In genomic region chr17:24708646-24709045, GRCm38 (mm10) we compare ENCODE assay signal across 9 mouse cellular contexts. TPM values are rescaled to one million over a fixed set of nuclear protein-coding genes. Genes with fewer than 3 reads are reported as not detected.
DNase-seq lines count a peak whose midpoint lies in the region; ATAC-seq and TF ChIP-seq lines count a peak whose summit lies in the region.
"Had no signal": no experiment of that assay in that cellular context is flagged by ENCODE, and none has a peak within 500 bp of the region (broad histone marks: within the 10 kb centered on the region; RNA-seq: fewer than 3 reads in every experiment).

No protein-coding gene starts in this region.

- DNase-seq in forebrain, embryonic 14.5 days (ENCODE audit: low spot score), result peak; percentile 57
- no peak for DNase-seq in forebrain, embryonic 10.5 days (ENCODE audit: extremely low spot score, low spot score)
- DNase-seq in lung, postnatal 0 days (ENCODE audit: low spot score), result peak; percentile 82
- no peak for DNase-seq in lung, adult 18-20 months
- DNase-seq in layer of hippocampus, adult 8-10 months (ENCODE audit: low spot score in 2 of 2), result no peak
- no peak for DNase-seq in thymus, adult 18-20 months

- no peak overlapping the region for H3K4me3 ChIP-seq in forebrain, embryonic 14.5 days (ENCODE audit: low read depth, low read length)
- H3K4me3 ChIP-seq in forebrain, embryonic 10.5 days, result no peak overlapping the region
- no peak overlapping the region for H3K4me3 ChIP-seq in lung, postnatal 0 days (ENCODE audit: low read depth, low read length)
- H3K4me3 ChIP-seq in neural tube, embryonic 15.5 days (replicated peaks), result 0 out of 2 replicates have a peak overlapping the region, but pooled peaks have one; percentile 77

- TF ChIP-seq EP300 in lung, postnatal 0 days (IDR thresholded peaks at IDR 0.05), result no peak

- no peak overlapping the region for H3K9ac ChIP-seq in forebrain, embryonic 14.5 days (ENCODE audit: low read length)
- H3K9ac ChIP-seq in lung, postnatal 0 days (replicated peaks; ENCODE audit: low read depth), result no peak overlapping the region
- no peak overlapping the region for H3K9ac ChIP-seq in neural tube, embryonic 15.5 days (replicated peaks)

- peak; percentile 68 for TF ChIP-seq CTCF in lung, postnatal 0 days (IDR thresholded peaks at IDR 0.05)

- no peak overlapping the region for H3K4me2 ChIP-seq in forebrain, embryonic 14.5 days (ENCODE audit: low read length)
- no peak overlapping the region; the same call in 1 of the 2 replicates for H3K4me2 ChIP-seq in lung, postnatal 0 days (replicated peaks; ENCODE audit: low read depth, low read length)
- H3K4me2 ChIP-seq in neural tube, embryonic 15.5 days, result no peak overlapping the region

- H3K27me3 ChIP-seq in forebrain, embryonic 14.5 days (replicated peaks; ENCODE audit: control insufficient read depth, insufficient read depth, low read length), result no peaks in the 10 kb centered on the region
- H3K27me3 ChIP-seq in forebrain, embryonic 10.5 days (ENCODE audit: poor library complexity, severe bottlenecking), result no peaks in the 10 kb centered on the region
- no peaks in the 10 kb centered on the region for H3K27me3 ChIP-seq in lung, postnatal 0 days (replicated peaks; ENCODE audit: insufficient read depth, low read length)
- H3K27me3 ChIP-seq in neural tube, embryonic 15.5 days (replicated peaks), result no peaks in the 10 kb centered on the region

- peaks cover 14% of the 10 kb centered on the region for H3K36me3 ChIP-seq in forebrain, embryonic 14.5 days (ENCODE audit: control insufficient read depth, insufficient read depth, low read length)
- peaks cover 23% of the 10 kb centered on the region for H3K36me3 ChIP-seq in forebrain, embryonic 10.5 days (replicated peaks)
- no peaks in the 10 kb centered on the region for H3K36me3 ChIP-seq in lung, postnatal 0 days (ENCODE audit: insufficient read depth, low read length)
- peaks cover 20% of the 10 kb centered on the region for H3K36me3 ChIP-seq in neural tube, embryonic 15.5 days

- 35% methylated on average over 2 of the region's 2 CpGs for WGBS in forebrain, embryonic 14.5 days
- 36% methylated on average over 2 of the region's 2 CpGs for whole genome bisulfite sequencing in forebrain, embryonic 10.5 days
- 26% methylated on average over 2 of the region's 2 CpGs for WGBS in lung, postnatal 0 days
- 30% methylated on average over 2 of the region's 2 CpGs for WGBS in neural tube, embryonic 15.5 days

- no peaks in the 10 kb centered on the region for H3K9me3 ChIP-seq in forebrain, embryonic 14.5 days (replicated peaks; ENCODE audit: control insufficient read depth, low read length)
- no peaks in the 10 kb centered on the region for H3K9me3 ChIP-seq in forebrain, embryonic 10.5 days
- H3K9me3 ChIP-seq in lung, postnatal 0 days (ENCODE audit: low read length), result no peaks in the 10 kb centered on the region
- H3K9me3 ChIP-seq in neural tube, embryonic 15.5 days (replicated peaks), result no peaks in the 10 kb centered on the region

- ATAC-seq in forebrain, embryonic 14.5 days, result no peak
- 0 out of 2 replicates have a peak, but pooled peaks have one; percentile 16 for ATAC-seq in lung, postnatal 0 days
- ATAC-seq in hematopoietic stem cell, adult 5-6 weeks (replicated peaks in 1 of 2; ENCODE audit: insufficient read depth in 1 of 2, low FRiP score in 2 of 2, low TSS enrichment in 1 of 2, low read depth in 1 of 2, poor library complexity in 2 of 2, severe bottlenecking in 2 of 2), result peak; percentile 19 to 50; a peak in 1 of 4 replicates
- ATAC-seq in neural tube, embryonic 15.5 days (ENCODE audit: low FRiP score), result no peak

- no peak overlapping the region for H3K27ac ChIP-seq in forebrain, embryonic 14.5 days (ENCODE audit: low read depth, low read length)
- no peak overlapping the region for H3K27ac ChIP-seq in forebrain, embryonic 10.5 days
- H3K27ac ChIP-seq in lung, postnatal 0 days (ENCODE audit: low read length), result no peak overlapping the region
- H3K27ac ChIP-seq in neural tube, embryonic 15.5 days (replicated peaks), result no peak overlapping the region

- peaks cover 2% of the 10 kb centered on the region for H3K4me1 ChIP-seq in forebrain, embryonic 14.5 days (ENCODE audit: control insufficient read depth, insufficient read depth, low read length)
- peaks cover 19% of the 10 kb centered on the region for H3K4me1 ChIP-seq in forebrain, embryonic 10.5 days
- H3K4me1 ChIP-seq in lung, postnatal 0 days (ENCODE audit: insufficient read depth, low read depth, low read length), result 0 out of 2 replicates have a peak, but pooled peaks cover 3% of the 10 kb centered on the region
- H3K4me1 ChIP-seq in neural tube, embryonic 15.5 days, result peaks cover 21% of the 10 kb centered on the region

RNA-seq across cellular contexts. Expression of gene Tbl3, which starts 1.2 kb away (rescaled TPM):
- polyA plus RNA-seq in forebrain, embryonic 14.5 days (2014; fragmentation: Nextera tagmentation; extraction: Ambion mirVana), result 85.3 and 86.1 TPM in 2 replicates
- polyA plus RNA-seq in forebrain, embryonic 10.5 days (2016; fragmentation: Nextera tagmentation; extraction: Ambion mirVana), result 162 and 167 TPM in 2 replicates
- polyA plus RNA-seq in lung, postnatal 0 days (2015; fragmentation: Nextera tagmentation; extraction: Ambion mirVana), result 26.8 and 33.4 TPM in 2 replicates
- total RNA-seq in hematopoietic stem cell, adult 5-6 weeks (2017), result 24.0 and 29.7 TPM in 2 replicates
- 55.6 and 66.5 TPM in 2 replicates for polyA plus RNA-seq in neural tube, embryonic 15.5 days (2015; fragmentation: Nextera tagmentation; extraction: Ambion mirVana)
- total RNA-seq in layer of hippocampus, adult 8-10 months (2022), result 10 to 100 TPM; 24.2 to 32.3 (median 27.8) TPM

RNA-seq across cellular contexts. Expression of gene Rnf151, which starts 9.2 kb away (rescaled TPM):
- polyA plus RNA-seq in forebrain, embryonic 14.5 days (2014; fragmentation: Nextera tagmentation; extraction: Ambion mirVana), result not detected in 2 replicates
- polyA plus RNA-seq in forebrain, embryonic 10.5 days (2016; fragmentation: Nextera tagmentation; extraction: Ambion mirVana), result 0.43 and 0.69 TPM in 2 replicates
- not detected in 2 replicates for polyA plus RNA-seq in lung, postnatal 0 days (2015; fragmentation: Nextera tagmentation; extraction: Ambion mirVana)
- total RNA-seq in hematopoietic stem cell, adult 5-6 weeks (2017), result not detected in 2 replicates
- 0.15 TPM in 1 of 2 replicates, not detected in the other for polyA plus RNA-seq in neural tube, embryonic 15.5 days (2015; fragmentation: Nextera tagmentation; extraction: Ambion mirVana)
- total RNA-seq in layer of hippocampus, adult 8-10 months (2022), result under 1 TPM in 2 of 4 experiments, not detected in 2; 0.36 to 0.47 TPM
- total RNA-seq: layer of hippocampus, postnatal 14 days had no signal

RNA-seq across cellular contexts. Expression of gene Rps2, which starts 9.3 kb away (rescaled TPM):
- polyA plus RNA-seq in forebrain, embryonic 14.5 days (2014; fragmentation: Nextera tagmentation; extraction: Ambion mirVana), result 888 and 1,063 TPM in 2 replicates
- 1,888 and 1,960 TPM in 2 replicates for polyA plus RNA-seq in forebrain, embryonic 10.5 days (2016; fragmentation: Nextera tagmentation; extraction: Ambion mirVana)
- 755 and 834 TPM in 2 replicates for polyA plus RNA-seq in lung, postnatal 0 days (2015; fragmentation: Nextera tagmentation; extraction: Ambion mirVana)
- total RNA-seq in hematopoietic stem cell, adult 5-6 weeks (2017), result 1,140 and 1,689 TPM in 2 replicates
- polyA plus RNA-seq in neural tube, embryonic 15.5 days (2015; fragmentation: Nextera tagmentation; extraction: Ambion mirVana), result 729 and 914 TPM in 2 replicates
- 100 to 1,000 TPM; 282 to 365 (median 323) TPM for total RNA-seq in layer of hippocampus, adult 8-10 months (2022)

RNA-seq across cellular contexts. Expression of gene Noxo1, which starts 12.6 kb away (rescaled TPM):
- 2.2 and 2.4 TPM in 2 replicates for polyA plus RNA-seq in forebrain, embryonic 14.5 days (2014; fragmentation: Nextera tagmentation; extraction: Ambion mirVana)
- 0.79 and 1.0 TPM in 2 replicates for polyA plus RNA-seq in forebrain, embryonic 10.5 days (2016; fragmentation: Nextera tagmentation; extraction: Ambion mirVana)
- 5.0 and 5.3 TPM in 2 replicates for polyA plus RNA-seq in lung, postnatal 0 days (2015; fragmentation: Nextera tagmentation; extraction: Ambion mirVana)
- 1.2 and 2.8 TPM in 2 replicates for total RNA-seq in hematopoietic stem cell, adult 5-6 weeks (2017)
- 1.9 and 3.9 TPM in 2 replicates for polyA plus RNA-seq in neural tube, embryonic 15.5 days (2015; fragmentation: Nextera tagmentation; extraction: Ambion mirVana)
- total RNA-seq in layer of hippocampus, adult 8-10 months (2022), result 1 to 10 TPM; 2.0 to 4.3 (median 3.4) TPM

RNA-seq across cellular contexts. Expression of gene Gfer, which starts 12.7 kb away (rescaled TPM):
- 36.5 and 37.7 TPM in 2 replicates for polyA plus RNA-seq in forebrain, embryonic 14.5 days (2014; fragmentation: Nextera tagmentation; extraction: Ambion mirVana)
- 57.7 and 60.3 TPM in 2 replicates for polyA plus RNA-seq in forebrain, embryonic 10.5 days (2016; fragmentation: Nextera tagmentation; extraction: Ambion mirVana)
- polyA plus RNA-seq in lung, postnatal 0 days (2015; fragmentation: Nextera tagmentation; extraction: Ambion mirVana), result 26.1 and 29.0 TPM in 2 replicates
- total RNA-seq in hematopoietic stem cell, adult 5-6 weeks (2017), result 29.3 and 45.5 TPM in 2 replicates
- 36.5 and 37.9 TPM in 2 replicates for polyA plus RNA-seq in neural tube, embryonic 15.5 days (2015; fragmentation: Nextera tagmentation; extraction: Ambion mirVana)
- total RNA-seq in layer of hippocampus, adult 8-10 months (2022), result 10 to 100 TPM; 17.9 to 23.4 (median 21.1) TPM

Comparison
In these comparisons a context has a peak if more than half of its experiments do, and no peak if none do; other contexts are left out.
1. DNase-seq: peak in forebrain, embryonic 14.5 days (single experiment) and lung, postnatal 0 days (single experiment); none in forebrain, embryonic 10.5 days (single experiment), lung, adult 18-20 months (0 of 2), layer of hippocampus, adult 8-10 months (0 of 2) and thymus, adult 18-20 months (0 of 2).
2. ATAC-seq: peak in lung, postnatal 0 days (single experiment) and hematopoietic stem cell, adult 5-6 weeks (2 of 2); none in forebrain, embryonic 14.5 days (single experiment) and neural tube, embryonic 15.5 days (single experiment).